Mouse (Mus musculus) E14TG2a.4 (cell line): ENCODE results near the gene Rpusd3.

Experiments
- CTCF ChIP-seq: conservative IDR thresholded peaks from 2 replicates; pipeline ENCODE4 v1.5.1; 2014; ENCODE audit warnings: low read length
- NANOG ChIP-seq: IDR thresholded peaks from 2 replicates; pipeline ENCODE4 v1.6.1; 2014; ENCODE audit warnings: borderline replicate concordance, low read length, mixed read lengths
- POU5F1 ChIP-seq: IDR thresholded peaks from 2 replicates; pipeline ENCODE4 v1.6.1; 2014; ENCODE audit warnings: low read length, borderline replicate concordance

GRCm38 (mm10) chr6:113386025-113386424 is 33.1 kb downstream of the Rpusd3 start:
- TF ChIP-seq CTCF: no peak
- no peak for TF ChIP-seq POU5F1
- no peak for TF ChIP-seq NANOG
